Mouse (Mus musculus): ENCODE measurements around the gene Git2. TPM values are rescaled to one million over a fixed set of nuclear protein-coding genes. Genes with fewer than 3 reads are reported as not detected.

Gene Git2
- polyA plus RNA-seq, 1 experiment from 2014 or later: 40.1 TPM

DNA sequence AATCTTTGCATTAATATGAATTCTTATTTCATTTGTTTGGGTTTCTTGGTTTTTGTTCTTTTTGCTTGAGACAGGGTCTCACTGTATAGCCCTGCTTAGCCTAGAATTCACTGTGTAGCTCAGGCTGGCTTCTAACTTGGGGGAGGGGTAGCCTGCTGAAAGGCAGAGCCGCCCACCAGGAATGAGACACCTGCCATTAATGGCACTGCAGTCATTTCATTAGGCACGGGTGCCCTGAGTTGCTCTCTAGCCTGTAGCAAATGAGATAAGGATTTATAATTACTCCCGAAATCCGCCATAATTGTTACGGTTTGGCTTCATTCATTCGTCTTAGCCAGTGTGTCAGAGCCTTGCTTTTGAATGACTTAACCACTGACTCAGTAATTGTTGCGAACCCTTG, 857 bp upstream of the Git2 start:
- Histone ChIP-seq H3K27ac (replicated peaks; ENCODE audit: low read depth, low read length) (no peak overlapping the region), H3K27me3 (replicated peaks; ENCODE audit: control insufficient read depth, insufficient read depth, low read length) (no peaks in the 10 kb centered on the region), H3K4me3 (ENCODE audit: low read depth, low read length) (peak overlapping the region; percentile 97), H3K9me3 (ENCODE audit: control insufficient read depth, low read length) (no peaks in the 10 kb centered on the region), H3K9ac (ENCODE audit: low read depth, low read length) (0 out of 2 replicates have a peak overlapping the region, but pooled peaks have one; percentile 95), H3K4me2 (ENCODE audit: low read depth, low read length) (peak overlapping the region; percentile 89), H3K36me3 (ENCODE audit: control insufficient read depth, insufficient read depth, low read length) (no peaks in the 10 kb centered on the region), H3K4me1 (ENCODE audit: control insufficient read depth, insufficient read depth, low read length) (peaks cover 10% of the 10 kb centered on the region)
- no peak for ATAC-seq (ENCODE audit: low read depth)
- no peak for DNase-seq (ENCODE audit: low spot score)
- 69% methylated on average over 7 of the region's 7 CpGs for WGBS

DNA sequence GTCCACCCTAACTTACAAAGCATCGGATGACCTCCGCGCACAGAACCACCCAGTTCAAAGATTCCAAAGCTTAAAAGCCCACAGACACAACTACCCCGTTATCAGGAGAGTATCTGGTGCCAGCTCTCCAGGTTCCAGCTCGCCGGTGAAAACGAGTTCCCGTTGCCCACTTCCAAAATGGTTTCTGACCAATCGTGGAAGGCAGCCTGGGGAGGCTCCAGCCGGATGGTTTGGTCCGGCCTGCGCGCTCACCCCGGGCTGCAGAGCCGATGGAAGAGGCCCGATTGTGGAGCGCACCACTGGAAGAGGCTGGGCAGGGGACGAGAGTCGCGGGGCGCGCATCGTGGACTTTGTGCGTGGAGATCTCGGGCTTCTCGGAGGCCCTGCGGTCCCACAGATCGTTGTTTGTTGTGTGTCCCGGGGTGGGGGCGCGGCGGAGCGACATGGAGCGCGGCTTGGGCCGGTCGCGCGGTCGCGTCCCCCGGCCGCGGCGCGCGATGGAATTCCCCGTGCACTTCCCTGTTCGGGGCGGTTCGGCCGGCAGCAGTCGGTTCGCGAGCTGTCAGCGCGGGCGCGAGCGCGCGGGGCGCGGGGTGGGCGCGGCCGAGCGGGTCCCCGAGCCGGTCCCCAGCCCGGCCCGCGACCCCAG, 790 bp downstream of the Git2 start, which contains the start of gene Ankrd13a:
Gene Ankrd13a (plus strand): TSS at position 275 of the 649 bp plus-strand sequence.
- ATAC-seq (ENCODE audit: low read depth): peak; percentile 91
- WGBS: under 1% methylated on average over 28 of the region's 73 CpGs

DNA sequence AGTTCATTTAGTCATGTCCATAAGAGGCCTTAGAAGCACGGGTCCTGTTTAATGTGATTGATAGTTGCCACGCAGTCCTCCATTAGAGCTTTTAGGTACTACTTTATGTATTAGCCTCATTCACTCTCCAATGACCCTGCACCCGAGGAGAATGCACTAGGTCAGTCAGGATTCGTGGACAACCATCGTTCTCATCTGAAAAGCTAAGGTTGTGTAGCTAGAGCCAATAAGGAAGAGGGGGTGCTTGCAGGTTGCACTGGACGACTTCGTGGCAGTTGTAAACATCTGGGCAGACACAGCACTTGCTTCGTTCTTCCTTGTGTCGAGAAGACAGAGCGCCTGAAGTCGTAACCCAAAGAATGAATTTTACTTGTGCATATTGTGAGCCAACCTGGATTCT, 1.5 kb downstream of the Git2 start:
- H3K27ac ChIP-seq (replicated peaks; ENCODE audit: low read depth, low read length): peak overlapping the region; percentile 93
- peak overlapping the region; percentile 97 for H3K4me3 ChIP-seq (ENCODE audit: low read depth, low read length)
- no peaks in the 10 kb centered on the region for H3K36me3 ChIP-seq (ENCODE audit: control insufficient read depth, insufficient read depth, low read length)
- peak overlapping the region; percentile 95 for H3K9ac ChIP-seq (ENCODE audit: low read depth, low read length)
- no peaks in the 10 kb centered on the region for H3K9me3 ChIP-seq (ENCODE audit: control insufficient read depth, low read length)
- H3K4me1 ChIP-seq (ENCODE audit: control insufficient read depth, insufficient read depth, low read length): peaks cover 10% of the 10 kb centered on the region
- peak overlapping the region; percentile 89 for H3K4me2 ChIP-seq (ENCODE audit: low read depth, low read length)
- 1% methylated on average over 11 of the region's 11 CpGs for WGBS
- ATAC-seq (ENCODE audit: low read depth) (no peak), DNase-seq (ENCODE audit: low spot score) (peak; percentile 13)
- no peaks in the 10 kb centered on the region for H3K27me3 ChIP-seq (replicated peaks; ENCODE audit: control insufficient read depth, insufficient read depth, low read length)

More for the DNA sequence above, 790 bp downstream of the Git2 start, which contains the start of gene Ankrd13a:
- peak within 1 kb of the TSS; percentile 93 for H3K27ac ChIP-seq (replicated peaks; ENCODE audit: low read depth, low read length)
- peak within 1 kb of the TSS; percentile 97 for H3K4me3 ChIP-seq (ENCODE audit: low read depth, low read length)
- DNase-seq (ENCODE audit: low spot score): peak; percentile 97
- H3K9ac ChIP-seq (ENCODE audit: low read depth, low read length): peak within 1 kb of the TSS; percentile 95
- peak within 1 kb of the TSS; percentile 89 for H3K4me2 ChIP-seq (ENCODE audit: low read depth, low read length)
- H3K27me3 ChIP-seq (replicated peaks; ENCODE audit: control insufficient read depth, insufficient read depth, low read length): no peaks in the 10 kb centered on the region
- H3K9me3 ChIP-seq (ENCODE audit: control insufficient read depth, low read length): no peaks in the 10 kb centered on the region
- no peaks in the 10 kb centered on the region for H3K36me3 ChIP-seq (ENCODE audit: control insufficient read depth, insufficient read depth, low read length)
- peaks cover 10% of the 10 kb centered on the region for H3K4me1 ChIP-seq (ENCODE audit: control insufficient read depth, insufficient read depth, low read length)

DNA sequence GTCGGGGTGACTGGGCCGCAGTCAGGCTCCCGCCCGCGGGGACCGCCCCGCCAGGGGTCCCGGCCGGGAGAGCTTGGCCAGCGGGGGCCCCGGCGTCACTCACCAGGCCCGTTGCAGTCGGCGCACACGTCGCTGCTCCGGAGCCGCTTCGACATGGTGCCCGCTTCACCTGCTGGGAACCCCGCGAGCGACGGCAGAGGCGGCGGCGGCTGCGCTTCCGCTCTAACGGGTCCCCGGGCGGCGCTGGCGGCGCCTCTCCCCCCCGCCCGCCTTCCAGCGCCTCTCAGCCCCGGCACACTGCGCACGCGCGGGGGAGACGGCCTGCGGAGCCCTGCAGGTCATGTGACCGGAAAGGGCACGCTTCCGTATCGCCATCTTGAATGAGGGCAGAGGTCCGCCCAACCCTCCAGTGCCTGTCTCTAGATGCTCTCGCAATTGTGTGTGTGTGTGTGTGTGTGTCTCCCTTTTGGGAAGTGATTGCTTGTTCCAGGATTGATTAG, 2.1 kb downstream of the Git2 start:
- DNase-seq (ENCODE audit: low spot score) (peak; percentile 98), ATAC-seq (ENCODE audit: low read depth) (peak; percentile 84)
- H3K4me2 ChIP-seq (ENCODE audit: low read depth, low read length): peak overlapping the region; percentile 89
- H3K9me3 ChIP-seq (ENCODE audit: control insufficient read depth, low read length): no peaks in the 10 kb centered on the region
- H3K9ac ChIP-seq (ENCODE audit: low read depth, low read length): peak overlapping the region; percentile 95
- H3K27ac ChIP-seq (replicated peaks; ENCODE audit: low read depth, low read length): peak overlapping the region; percentile 93
- 0% methylated on average over 19 of the region's 52 CpGs for WGBS
- peaks cover 10% of the 10 kb centered on the region for H3K4me1 ChIP-seq (ENCODE audit: control insufficient read depth, insufficient read depth, low read length)
- peak overlapping the region; percentile 97 for H3K4me3 ChIP-seq (ENCODE audit: low read depth, low read length)
- no peaks in the 10 kb centered on the region for H3K27me3 ChIP-seq (replicated peaks; ENCODE audit: control insufficient read depth, insufficient read depth, low read length)
- no peaks in the 10 kb centered on the region for H3K36me3 ChIP-seq (ENCODE audit: control insufficient read depth, insufficient read depth, low read length)

DNA sequence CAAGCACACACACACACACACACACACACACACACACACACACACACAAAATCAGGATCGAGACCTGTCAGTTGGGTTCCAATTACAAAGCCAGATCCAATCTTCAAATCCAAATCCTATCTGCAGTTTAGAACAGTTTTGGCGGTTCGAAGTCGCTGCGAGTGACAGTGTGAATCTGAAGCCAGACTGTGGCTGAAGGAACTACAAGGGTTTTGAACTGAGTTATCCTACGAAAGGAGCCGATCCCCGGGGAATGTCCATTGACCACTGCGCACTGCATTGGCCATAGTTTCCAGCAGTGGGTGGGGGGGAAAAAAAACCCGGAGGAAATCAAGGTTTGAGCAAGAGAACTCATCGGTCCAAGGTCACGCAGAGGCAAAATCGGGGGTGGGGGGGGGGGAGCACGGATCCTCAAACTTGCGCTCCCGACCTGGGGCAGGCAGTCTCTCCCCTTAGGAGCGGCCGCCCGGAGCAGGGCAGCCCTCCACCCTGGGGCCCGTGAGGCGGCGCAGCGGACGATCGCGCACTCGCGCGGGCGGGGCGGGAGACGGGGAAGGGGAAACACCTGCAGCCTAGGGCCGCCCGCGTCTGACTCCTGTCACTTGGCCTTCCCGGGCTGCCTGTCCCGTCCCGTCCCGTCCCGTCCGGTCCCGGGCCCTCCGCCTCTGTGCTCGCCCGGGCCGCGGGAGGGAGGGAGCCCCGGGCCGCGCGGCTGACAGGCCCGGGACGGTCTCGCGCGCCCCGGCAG, 2.7 kb downstream of the Git2 start:
- peak; percentile 33 for DNase-seq (ENCODE audit: low spot score)
- no peaks in the 10 kb centered on the region for H3K36me3 ChIP-seq (ENCODE audit: control insufficient read depth, insufficient read depth, low read length)
- H3K4me3 ChIP-seq (ENCODE audit: low read depth, low read length): peak overlapping the region; percentile 97
- peak; percentile 21 for ATAC-seq (ENCODE audit: low read depth)
- peak overlapping the region; percentile 93 for H3K27ac ChIP-seq (replicated peaks; ENCODE audit: low read depth, low read length)
- WGBS: 4% methylated on average over 15 of the region's 57 CpGs
- H3K27me3 ChIP-seq (replicated peaks; ENCODE audit: control insufficient read depth, insufficient read depth, low read length): no peaks in the 10 kb centered on the region
- peak overlapping the region; percentile 89 for H3K4me2 ChIP-seq (ENCODE audit: low read depth, low read length)
- H3K9ac ChIP-seq (ENCODE audit: low read depth, low read length): peak overlapping the region; percentile 95
- no peaks in the 10 kb centered on the region for H3K9me3 ChIP-seq (ENCODE audit: control insufficient read depth, low read length)
- peaks cover 10% of the 10 kb centered on the region for H3K4me1 ChIP-seq (ENCODE audit: control insufficient read depth, insufficient read depth, low read length)

DNA sequence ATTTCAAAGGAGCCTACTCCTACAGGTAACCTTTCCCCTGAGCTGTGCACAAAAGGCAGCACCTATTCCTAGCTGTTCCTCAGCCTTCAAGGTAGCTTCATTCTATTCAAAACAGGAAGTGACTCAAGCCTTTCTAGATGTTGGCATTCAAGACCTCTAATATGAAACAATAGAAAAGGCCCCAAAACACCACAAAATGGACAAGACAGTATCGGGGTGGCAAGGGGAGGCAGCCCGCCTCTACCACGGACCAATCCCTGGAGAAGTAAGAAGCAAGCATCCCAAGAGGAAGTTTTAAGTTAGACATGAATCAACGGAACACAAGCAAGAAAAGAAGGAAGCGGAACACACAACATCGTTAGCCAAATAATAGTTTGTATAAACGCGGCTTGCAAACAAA, 3.5 kb downstream of the Git2 start:
- H3K9me3 ChIP-seq (ENCODE audit: control insufficient read depth, low read length): no peaks in the 10 kb centered on the region
- H3K27me3 ChIP-seq (replicated peaks; ENCODE audit: control insufficient read depth, insufficient read depth, low read length): no peaks in the 10 kb centered on the region
- H3K4me3 ChIP-seq (ENCODE audit: low read depth, low read length): peak overlapping the region; percentile 97
- H3K4me1 ChIP-seq (ENCODE audit: control insufficient read depth, insufficient read depth, low read length): peaks cover 10% of the 10 kb centered on the region
- no peak overlapping the region for H3K27ac ChIP-seq (replicated peaks; ENCODE audit: low read depth, low read length)
- no peaks in the 10 kb centered on the region for H3K36me3 ChIP-seq (ENCODE audit: control insufficient read depth, insufficient read depth, low read length)
- H3K9ac ChIP-seq (ENCODE audit: low read depth, low read length): 0 out of 2 replicates have a peak overlapping the region, but pooled peaks have one; percentile 95
- ATAC-seq (ENCODE audit: low read depth): no peak
- WGBS: 77% methylated on average over 8 of the region's 8 CpGs
- no peak for DNase-seq (ENCODE audit: low spot score)
- peak overlapping the region; percentile 89 for H3K4me2 ChIP-seq (ENCODE audit: low read depth, low read length)

DNA sequence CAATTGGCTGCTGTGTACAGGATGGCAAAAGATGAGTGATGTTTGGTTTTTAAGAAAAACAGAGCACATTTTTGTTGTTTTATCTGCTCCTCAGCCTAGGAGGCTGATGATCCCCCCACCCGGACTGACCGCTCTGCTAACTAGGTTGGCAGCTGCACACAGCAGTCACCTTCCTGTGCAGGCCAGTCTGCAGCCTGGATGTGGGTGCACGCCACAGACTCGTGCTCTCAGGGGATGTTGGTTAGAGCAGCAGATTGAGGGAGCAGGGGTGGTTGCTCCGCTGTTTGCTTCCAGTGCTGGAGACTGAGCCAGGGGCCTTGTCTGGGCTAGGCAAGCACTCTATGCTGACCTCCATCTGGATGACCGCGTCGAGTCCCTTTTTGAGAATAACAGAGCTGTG, 5.5 kb downstream of the Git2 start:
- Histone ChIP-seq H3K36me3 (ENCODE audit: control insufficient read depth, insufficient read depth, low read length) (peaks cover 16% of the 10 kb centered on the region), H3K4me1 (ENCODE audit: control insufficient read depth, insufficient read depth, low read length) (no peaks in the 10 kb centered on the region), H3K9me3 (ENCODE audit: control insufficient read depth, low read length) (no peaks in the 10 kb centered on the region), H3K4me2 (ENCODE audit: low read depth, low read length) (no peak overlapping the region), H3K4me3 (ENCODE audit: low read depth, low read length) (no peak overlapping the region), H3K27ac (replicated peaks; ENCODE audit: low read depth, low read length) (no peak overlapping the region), H3K27me3 (replicated peaks; ENCODE audit: control insufficient read depth, insufficient read depth, low read length) (no peaks in the 10 kb centered on the region), H3K9ac (ENCODE audit: low read depth, low read length) (no peak overlapping the region; the same call in 1 of the 2 replicates)
- ATAC-seq (ENCODE audit: low read depth) (no peak), DNase-seq (ENCODE audit: low spot score) (no peak)
- 84% methylated on average over 8 of the region's 8 CpGs for WGBS

DNA sequence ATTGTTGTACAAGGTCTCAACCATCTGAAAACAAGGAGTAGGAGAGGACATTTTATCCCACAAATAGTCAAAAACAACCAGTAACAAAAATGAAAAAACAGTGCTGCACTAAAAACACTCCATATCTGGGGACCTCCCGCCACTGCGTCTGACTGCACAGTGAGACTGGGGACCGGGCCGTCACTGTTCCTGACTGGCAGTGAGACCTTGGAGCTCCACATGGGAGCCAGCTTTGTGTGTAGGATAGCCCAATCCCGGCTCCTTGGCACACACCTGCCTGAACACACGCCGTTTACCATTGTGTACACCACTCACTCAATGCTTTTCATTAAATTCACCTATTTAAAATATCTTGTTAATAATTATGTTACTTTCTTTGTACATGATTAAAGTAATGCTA, 8.1 kb downstream of the Git2 start:
- Histone ChIP-seq H3K4me2 (ENCODE audit: low read depth, low read length) (no peak overlapping the region), H3K4me3 (ENCODE audit: low read depth, low read length) (no peak overlapping the region), H3K27ac (replicated peaks; ENCODE audit: low read depth, low read length) (no peak overlapping the region), H3K4me1 (ENCODE audit: control insufficient read depth, insufficient read depth, low read length) (no peaks in the 10 kb centered on the region), H3K9me3 (ENCODE audit: control insufficient read depth, low read length) (no peaks in the 10 kb centered on the region), H3K9ac (ENCODE audit: low read depth, low read length) (no peak overlapping the region), H3K27me3 (replicated peaks; ENCODE audit: control insufficient read depth, insufficient read depth, low read length) (no peaks in the 10 kb centered on the region), H3K36me3 (ENCODE audit: control insufficient read depth, insufficient read depth, low read length) (peaks cover 41% of the 10 kb centered on the region)
- 92% methylated on average over 7 of the region's 7 CpGs for WGBS
- no peak for DNase-seq (ENCODE audit: low spot score)
- no peak for ATAC-seq (ENCODE audit: low read depth)

Data from embryonic facial prominence, embryonic 14.5 days (tissue).